Mouse (Mus musculus): ENCODE results near the gene Mcpt4.

- TF ChIP-seq CTCF (IDR thresholded peaks at IDR 0.05 in 2 of 3, conservative IDR thresholded peaks at IDR 0.05 in 1 of 3; ENCODE audit: control insufficient read depth in 1 of 3, insufficient read depth in 1 of 3, low read depth in 2 of 3, low read length in 3 of 3, poor library complexity in 1 of 3, severe bottlenecking in 1 of 3) (no peak), ZKSCAN1 (IDR thresholded peaks at IDR 0.05; ENCODE audit: low read depth, low read length) (no peak), TCF12 (IDR thresholded peaks at IDR 0.05; ENCODE audit: low read depth, low read length) (no peak), HCFC1 (IDR thresholded peaks at IDR 0.05; ENCODE audit: low read depth, low read length) (no peak), GATA1 (IDR thresholded peaks at IDR 0.05; ENCODE audit: low read depth, low read length) (no peak), MAX (IDR thresholded peaks at IDR 0.05; ENCODE audit: low read length) (no peak), ZNF384 (IDR thresholded peaks at IDR 0.05; ENCODE audit: low read depth, low read length) (no peak), EP300 (IDR thresholded peaks at IDR 0.05; ENCODE audit: low read depth in 1 of 2, low read length in 2 of 2) (no peak), UBTF (IDR thresholded peaks at IDR 0.05; ENCODE audit: borderline replicate concordance, insufficient read depth, low read depth, low read length) (no peak), NRF1 (IDR thresholded peaks at IDR 0.05; ENCODE audit: insufficient read depth, low read depth, low read length, poor library complexity, severe bottlenecking) (no peak), MAZ (IDR thresholded peaks at IDR 0.05; ENCODE audit: low read depth, low read length) (no peak), POLR2A (IDR thresholded peaks at IDR 0.05; ENCODE audit: control insufficient read depth in 1 of 2, insufficient read depth in 1 of 2, low read depth in 1 of 2, low read length in 2 of 2, poor library complexity in 1 of 2) (no peak)
These were observed 49.0 kb downstream of the Mcpt4 start for GRCm38 (mm10) chr14:56013147-56013546.

All from MEL (cell line).